Mouse (Mus musculus) neural tube, embryonic 14.5 days (tissue): ENCODE data around the gene Arl13a. TPM values are rescaled to one million over a fixed set of nuclear protein-coding genes. Genes with fewer than 3 reads are reported as not detected.
"Not testable (repeated sequence)": the region's sequence is repeated elsewhere in the genome, so short reads cannot be mapped to it uniquely, and the experiment has no call there.

Experiments used
- ATAC-seq: fragments of 200-750 bp; cut with Nextera tagmentation; 2 replicates; pipeline ENCODE4 v1.8.0; 2017; ENCODE audit warnings: low read depth, mild to moderate bottlenecking, moderate TSS enrichment, moderate library complexity
- H3K27ac ChIP-seq: fragments of 300-500 bp; sonication (generic); 2 replicates; pipeline ENCODE4 v1.5.1; 2014; ENCODE audit warnings: low read depth, mild to moderate bottlenecking, control low read depth, low read length, moderate library complexity, mixed read lengths
- H3K27me3 ChIP-seq: fragments of 300-500 bp; sonication (generic); 2 replicates; pipeline ENCODE4 v1.6.1; 2014; ENCODE audit warnings: low read length; ENCODE audit not compliant: control insufficient read depth, insufficient read depth
- H3K36me3 ChIP-seq: fragments of 300-500 bp; sonication (generic); 2 replicates; pipeline ENCODE4 v1.6.1; 2014; ENCODE audit warnings: low read length, mixed read lengths; ENCODE audit not compliant: control insufficient read depth, insufficient read depth
- H3K4me1 ChIP-seq: fragments of 300-500 bp; sonication (generic); 2 replicates; pipeline ENCODE4 v1.6.1; 2014; ENCODE audit warnings: low read length; ENCODE audit not compliant: control insufficient read depth, insufficient read depth
- H3K4me2 ChIP-seq: fragments of 300-500 bp; sonication (generic); 2 replicates; pipeline ENCODE4 v1.6.1; 2014; ENCODE audit warnings: mild to moderate bottlenecking, low read depth, low read length, control low read depth
- H3K4me3 ChIP-seq: fragments of 300-500 bp; sonication (generic); 2 replicates; pipeline ENCODE4 v1.5.1; 2014; ENCODE audit warnings: low read depth, low read length, control low read depth, mixed read lengths
- H3K9ac ChIP-seq: fragments of 300-500 bp; sonication (generic); replicated peaks from 2 replicates; pipeline ENCODE4 v1.6.1; 2014; ENCODE audit warnings: low read depth, mild to moderate bottlenecking, control low read depth, low read length, mixed read lengths
- H3K9me3 ChIP-seq: fragments of 300-500 bp; sonication (generic); 2 replicates; pipeline ENCODE4 v1.6.1; 2016; ENCODE audit warnings: low read length; ENCODE audit not compliant: control insufficient read depth
- WGBS: fragments of 180-500 bp; shearing (Covaris S2); extraction: QIAGEN DNeasy Blood & Tissue Kit; methylation state at CpG from one replicate; pipeline ENCODE4 v1.1.7; 2014; 5-methylcytosine and 5-hydroxymethylcytosine counted together
- polyA plus RNA-seq: library from polyadenylated mRNA; unstranded; fragments of >200 nt; fragmentation: Nextera tagmentation; extraction: Ambion mirVana; gene quantifications from 2 replicates; pipeline ENCODE4 v1.2.1, GENCODE M21; 2014

The Arl13a gene
- not detected in 2 replicates for polyA plus RNA-seq

GRCm38 (mm10) chrX:134187201-134187600, at the start of gene Arl13a:
Gene Arl13a (plus strand): TSS chrX:134187501.
- H3K4me1 ChIP-seq, H3K4me3 ChIP-seq, ATAC-seq, H3K27ac ChIP-seq, H3K4me2 ChIP-seq, H3K9ac ChIP-seq, H3K9me3 ChIP-seq, H3K36me3 ChIP-seq, H3K27me3 ChIP-seq: not testable (repeated sequence)
- WGBS: 92% methylated on average over 8 of the region's 9 CpGs

GRCm38 (mm10) chrX:134140024-134140423, 47.3 kb upstream of the Arl13a start:
- H3K27me3 ChIP-seq: no peaks in the 10 kb centered on the region
- WGBS: 72% methylated on average over 6 of the region's 6 CpGs

GRCm38 (mm10) chrX:134141551-134141950, 45.8 kb upstream of the Arl13a start:
- Histone ChIP-seq H3K36me3 (no peaks in the 10 kb centered on the region), H3K4me3 (no peak overlapping the region), H3K9me3 (no peaks in the 10 kb centered on the region), H3K27ac (no peak overlapping the region), H3K27me3 (no peaks in the 10 kb centered on the region), H3K9ac (no peak overlapping the region), H3K4me2 (no peak overlapping the region), H3K4me1 (no peaks in the 10 kb centered on the region)
- ATAC-seq: no peak
- 95% methylated on average over 1 of the region's 1 CpGs for WGBS

More at GRCm38 (mm10) chrX:134140024-134140423, 47.3 kb upstream of the Arl13a start:
- no peaks in the 10 kb centered on the region for H3K4me1 ChIP-seq
- no peak overlapping the region for H3K4me3 ChIP-seq
- no peaks in the 10 kb centered on the region for H3K9me3 ChIP-seq
- no peaks in the 10 kb centered on the region for H3K36me3 ChIP-seq
- ATAC-seq: no peak
- no peak overlapping the region for H3K4me2 ChIP-seq
- H3K27ac ChIP-seq: no peak overlapping the region
- H3K9ac ChIP-seq: no peak overlapping the region

GRCm38 (mm10) chrX:134141986-134142385, 45.3 kb upstream of the Arl13a start:
- H3K4me2 ChIP-seq: no peak overlapping the region
- WGBS: 77% methylated on average over 4 of the region's 4 CpGs
- no peaks in the 10 kb centered on the region for H3K4me1 ChIP-seq
- no peaks in the 10 kb centered on the region for H3K27me3 ChIP-seq
- H3K36me3 ChIP-seq: no peaks in the 10 kb centered on the region
- no peaks in the 10 kb centered on the region for H3K9me3 ChIP-seq
- H3K9ac ChIP-seq: no peak overlapping the region
- H3K27ac ChIP-seq: no peak overlapping the region
- H3K4me3 ChIP-seq: no peak overlapping the region
- ATAC-seq: no peak

GRCm38 (mm10) chrX:134158151-134158550, 29.1 kb upstream of the Arl13a start:
- H3K9ac ChIP-seq: no peak overlapping the region
- H3K4me2 ChIP-seq: no peak overlapping the region
- no peak for ATAC-seq
- H3K4me3 ChIP-seq: no peak overlapping the region
- H3K27ac ChIP-seq: no peak overlapping the region
- H3K9me3 ChIP-seq: no peaks in the 10 kb centered on the region
- H3K27me3 ChIP-seq: 0 out of 2 replicates have a peak, but pooled peaks cover 2% of the 10 kb centered on the region
- no peaks in the 10 kb centered on the region for H3K4me1 ChIP-seq
- 35% methylated on average over 7 of the region's 7 CpGs for WGBS
- no peaks in the 10 kb centered on the region for H3K36me3 ChIP-seq

GRCm38 (mm10) chrX:134160442-134160841, 26.9 kb upstream of the Arl13a start:
- Histone ChIP-seq H3K9ac (no peak overlapping the region), H3K4me2 (no peak overlapping the region), H3K27ac (no peak overlapping the region), H3K4me3 (no peak overlapping the region), H3K36me3 (no peaks in the 10 kb centered on the region), H3K4me1 (no peaks in the 10 kb centered on the region), H3K27me3 (0 out of 2 replicates have a peak, but pooled peaks cover 2% of the 10 kb centered on the region), H3K9me3 (no peaks in the 10 kb centered on the region)
- ATAC-seq: no peak
- 92% methylated on average over 2 of the region's 2 CpGs for WGBS

- H3K4me1 ChIP-seq: no peaks in the 10 kb centered on the region
- 32% methylated on average over 16 of the region's 16 CpGs for WGBS
- H3K9me3 ChIP-seq: no peaks in the 10 kb centered on the region
- H3K4me2 ChIP-seq: peak within 1 kb of the TSS; percentile 51
- H3K36me3 ChIP-seq: no peaks in the 10 kb centered on the region
- peak within 1 kb of the TSS; percentile 27 for H3K4me3 ChIP-seq
- peak; percentile 31; the same call in 1 of the 2 replicates for ATAC-seq
- H3K27me3 ChIP-seq: 0 out of 2 replicates have a peak, but pooled peaks cover 2% of the 10 kb centered on the region
- H3K27ac ChIP-seq: no peak within 1 kb of the TSS
- no peak within 1 kb of the TSS for H3K9ac ChIP-seq
These were observed 25.1 kb upstream of the Arl13a start, which contains the start of gene Xkrx for GRCm38 (mm10) chrX:134162043-134162720. Gene Xkrx (minus strand): TSS chrX:134162076.

GRCm38 (mm10) chrX:134162826-134163225, 24.5 kb upstream of the Arl13a start:
- Histone ChIP-seq H3K4me1 (no peaks in the 10 kb centered on the region), H3K27me3 (0 out of 2 replicates have a peak, but pooled peaks cover 2% of the 10 kb centered on the region), H3K9me3 (no peaks in the 10 kb centered on the region), H3K4me3 (peak overlapping the region; percentile 27), H3K36me3 (no peaks in the 10 kb centered on the region), H3K4me2 (peak overlapping the region; percentile 51), H3K9ac (no peak overlapping the region), H3K27ac (no peak overlapping the region)
- 24% methylated on average over 11 of the region's 11 CpGs for WGBS
- 0 out of 2 replicates have a peak, but pooled peaks have one; percentile 24 for ATAC-seq

- H3K4me3 ChIP-seq: no peak overlapping the region
- 0 out of 2 replicates have a peak, but pooled peaks cover 2% of the 10 kb centered on the region for H3K27me3 ChIP-seq
- H3K27ac ChIP-seq: no peak overlapping the region
- H3K36me3 ChIP-seq: no peaks in the 10 kb centered on the region
- H3K9ac ChIP-seq: no peak overlapping the region
- no peak for ATAC-seq
- H3K4me1 ChIP-seq: no peaks in the 10 kb centered on the region
- 46% methylated on average over 4 of the region's 4 CpGs for WGBS
- no peak overlapping the region for H3K4me2 ChIP-seq
- no peaks in the 10 kb centered on the region for H3K9me3 ChIP-seq
These were observed 23.8 kb upstream of the Arl13a start for GRCm38 (mm10) chrX:134163484-134163883.
